Mouse (Mus musculus): ENCODE measurements around the gene Cebpg.

The Cebpg gene

GRCm38 (mm10) chr7:35025409-35026275 is 30.7 kb downstream of the Cebpg start:
- DNase-seq (ENCODE audit: low read depth, low spot score), result no peak

GRCm38 (mm10) chr7:35024426-35024825 is 31.9 kb downstream of the Cebpg start:
- DNase-seq (ENCODE audit: low read depth, low spot score), result no peak

GRCm38 (mm10) chr7:35023251-35023650 is 33.1 kb downstream of the Cebpg start:
- no peak for DNase-seq (ENCODE audit: low read depth, low spot score)

- DNase-seq (ENCODE audit: low read depth, low spot score), result no peak
Observed at GRCm38 (mm10) chr7:35021365-35021764, 35.0 kb downstream of the Cebpg start.

- no peak for DNase-seq (ENCODE audit: low read depth, low spot score)
Observed at GRCm38 (mm10) chr7:35015252-35015651, 41.1 kb downstream of the Cebpg start.

DNA sequence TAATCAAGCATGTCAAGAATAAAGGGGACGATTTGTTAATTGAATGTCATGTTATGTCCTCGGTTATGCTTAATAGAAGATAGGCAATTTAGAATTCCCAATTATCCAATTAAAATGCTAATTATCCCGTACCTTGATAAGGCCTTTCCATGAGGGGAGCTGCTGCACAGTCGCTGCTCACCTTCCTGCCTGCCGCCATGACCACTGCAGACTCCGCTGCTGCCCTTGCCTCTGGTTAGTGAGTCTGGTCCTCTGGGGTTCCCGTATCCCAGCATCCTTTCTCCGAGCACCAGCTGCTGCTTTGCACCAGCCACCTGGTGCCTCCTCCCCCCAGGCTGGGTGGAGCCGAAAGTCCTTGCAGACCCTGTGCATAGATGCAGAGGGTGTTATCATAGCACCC is 43.1 kb downstream of the Cebpg start:
- DNase-seq (ENCODE audit: low read depth, low spot score), result no peak

GRCm38 (mm10) chr7:35006661-35007060 is 49.7 kb downstream of the Cebpg start:
- DNase-seq (ENCODE audit: low read depth, low spot score), result no peak

DNA sequence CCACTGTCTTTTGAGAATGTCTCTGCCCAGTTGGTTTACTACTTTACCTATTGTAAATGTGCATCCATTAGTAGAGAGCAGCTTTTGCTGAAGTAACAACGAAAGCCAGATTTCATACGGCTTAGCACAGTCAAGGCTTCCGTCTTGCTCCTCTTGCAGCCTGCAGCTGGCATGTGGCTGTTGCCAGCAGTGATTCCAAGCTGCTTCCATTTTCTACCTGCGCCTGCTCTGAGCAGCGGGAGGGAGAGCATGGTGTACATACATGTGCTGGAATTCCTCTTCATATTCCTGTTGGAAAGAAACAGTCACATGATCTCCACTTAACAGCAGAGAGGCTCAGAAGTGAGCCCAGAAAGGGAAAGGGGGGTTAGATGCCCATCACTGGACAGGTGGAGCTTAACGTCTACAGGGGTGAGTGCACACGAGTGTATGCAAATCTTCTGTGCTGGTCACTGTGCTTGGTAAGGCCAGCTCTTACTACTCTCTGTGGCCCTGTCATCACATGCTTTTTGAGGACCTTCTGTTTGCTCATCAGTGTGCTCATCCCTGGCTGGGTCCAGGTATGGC is 53.1 kb downstream of the Cebpg start:
- no peak for DNase-seq (ENCODE audit: low read depth, low spot score)

DNA sequence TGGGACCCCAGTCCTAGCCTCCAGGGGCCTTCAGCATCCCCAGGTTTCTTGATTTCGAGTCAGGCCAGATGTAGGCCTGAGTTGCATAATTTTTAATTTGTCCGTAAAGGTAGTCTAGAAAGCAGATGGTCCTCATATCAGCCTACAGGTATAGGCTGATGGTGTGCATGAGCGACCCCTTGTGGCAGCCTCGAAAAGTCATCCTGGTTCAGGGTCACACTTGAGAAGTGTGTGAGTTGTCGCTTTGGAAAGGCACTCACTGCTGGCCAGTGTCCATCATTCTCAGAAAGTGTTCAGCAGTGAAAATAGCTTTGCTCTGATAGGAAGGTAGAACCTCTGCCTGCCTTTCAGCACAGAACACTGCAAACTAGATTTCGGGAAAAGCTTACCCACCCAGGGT is 55.5 kb downstream of the Cebpg start:
- DNase-seq (ENCODE audit: low read depth, low spot score), result no peak

Measured in brain, embryonic 18.5 days (tissue).